Mouse (Mus musculus) C2C12 (cell line): ENCODE results near the gene Cit. TPM values are rescaled to one million over a fixed set of nuclear protein-coding genes. Genes with fewer than 3 reads are reported as not detected.

Experiments
- H3K27me3 ChIP-seq: one replicate; pipeline ENCODE4 v1.6.1; 2011; ENCODE audit not compliant: control insufficient read depth, insufficient read depth, insufficient read length
- H3K36me3 ChIP-seq: one replicate; pipeline ENCODE4 v1.6.1; 2011; ENCODE audit not compliant: control insufficient read depth, insufficient read depth
- H3K4me3 ChIP-seq: one replicate; pipeline ENCODE4 v1.5.1; 2011; ENCODE audit warnings: mild to moderate bottlenecking, control low read depth; ENCODE audit not compliant: poor library complexity, insufficient read depth, severe bottlenecking
- H3K79me2 ChIP-seq: one replicate; pipeline ENCODE4 v1.6.1; 2011; ENCODE audit not compliant: control insufficient read depth, insufficient read depth
- H3K79me3 ChIP-seq: one replicate; pipeline ENCODE4 v1.6.1; 2011; ENCODE audit warnings: low read depth, control low read depth
- H3ac ChIP-seq: one replicate; pipeline ENCODE3; 2011; ENCODE audit warnings: low read depth; ENCODE audit not compliant: control insufficient read depth, insufficient read length
- CEBPB ChIP-seq: IDR thresholded peaks from one replicate; pipeline ENCODE4 v1.6.1; 2011; ENCODE audit warnings: low read depth, mild to moderate bottlenecking, control low read depth, moderate library complexity
- CTCF ChIP-seq: IDR thresholded peaks from one replicate; pipeline ENCODE4 v1.5.1; 2011; ENCODE audit not compliant: control insufficient read depth, insufficient read depth, insufficient read length
- FOSL1 ChIP-seq: IDR thresholded peaks from one replicate; pipeline ENCODE4 v1.8.0; 2011; ENCODE audit warnings: mild to moderate bottlenecking, low read length; ENCODE audit not compliant: poor library complexity, insufficient read depth, severe bottlenecking
- MAX ChIP-seq: IDR thresholded peaks from one replicate; pipeline ENCODE4 v1.6.1; 2011; ENCODE audit warnings: mild to moderate bottlenecking, control low read depth
- MYOD1 ChIP-seq: IDR thresholded peaks from one replicate; pipeline ENCODE4 v1.6.1; 2011; ENCODE audit warnings: low read depth; ENCODE audit not compliant: control insufficient read depth, insufficient read length
- MYOG ChIP-seq: IDR thresholded peaks from one replicate; pipeline ENCODE4 v1.6.1; 2011; ENCODE audit not compliant: control insufficient read depth, insufficient read length; ENCODE audit errors: extremely low read depth
- USF1 ChIP-seq: IDR thresholded peaks from one replicate; pipeline ENCODE4 v1.6.1; 2011; ENCODE audit warnings: low read depth, mild to moderate bottlenecking, control low read depth, moderate library complexity
- polyA plus RNA-seq: library from polyadenylated mRNA; unstranded; fragments of >200 nt; fragmentation: generic; extraction: Trizol; gene quantifications from one replicate; pipeline ENCODE4 v1.2.1, GENCODE M21; 2012; ENCODE audit warnings: missing spikeins

Cit gene
- polyA plus RNA-seq, 1 experiment = 19.9 TPM

- no peak overlapping the region for H3ac ChIP-seq
- H3K27me3 ChIP-seq = no peaks in the 10 kb centered on the region
- H3K36me3 ChIP-seq = peaks cover 76% of the 10 kb centered on the region
- H3K79me2 ChIP-seq = no peaks in the 10 kb centered on the region
- no peaks in the 10 kb centered on the region for H3K79me3 ChIP-seq
- TF ChIP-seq USF1 (no peak), FOSL1 (no peak), MAX (no peak), CTCF (no peak), CEBPB (no peak), MYOD1 (no peak), MYOG (no peak)
- H3K4me3 ChIP-seq = no peak overlapping the region
Measured at GRCm38 (mm10) chr5:115938999-115939398, 93.9 kb downstream of the Cit start.

- no peak overlapping the region for H3ac ChIP-seq
- H3K36me3 ChIP-seq = peaks cover 83% of the 10 kb centered on the region
- TF ChIP-seq USF1 (no peak), MYOD1 (no peak), CTCF (no peak)
Measured at GRCm38 (mm10) chr5:115942389-115942788, 97.3 kb downstream of the Cit start.

GRCm38 (mm10) chr5:115944791-115945490 is 99.9 kb downstream of the Cit start:
- Histone ChIP-seq H3ac (no peak overlapping the region), H3K36me3 (peaks cover 75% of the 10 kb centered on the region)

More at GRCm38 (mm10) chr5:115942389-115942788, 97.3 kb downstream of the Cit start:
- Histone ChIP-seq H3K27me3 (no peaks in the 10 kb centered on the region), H3K79me3 (no peaks in the 10 kb centered on the region), H3K4me3 (no peak overlapping the region), H3K79me2 (no peaks in the 10 kb centered on the region)

GRCm38 (mm10) chr5:115947622-115948353 is 102.7 kb downstream of the Cit start:
- Histone ChIP-seq H3K27me3 (no peaks in the 10 kb centered on the region), H3ac (no peak overlapping the region), H3K4me3 (no peak overlapping the region), H3K36me3 (peaks cover 75% of the 10 kb centered on the region), H3K79me2 (no peaks in the 10 kb centered on the region), H3K79me3 (no peaks in the 10 kb centered on the region)
- TF ChIP-seq CEBPB = no peak
- TF ChIP-seq MAX = no peak
- TF ChIP-seq MYOD1 = no peak
- no peak for TF ChIP-seq FOSL1
- no peak for TF ChIP-seq USF1

More at GRCm38 (mm10) chr5:115944791-115945490, 99.9 kb downstream of the Cit start:
- no peaks in the 10 kb centered on the region for H3K79me2 ChIP-seq
- TF ChIP-seq MAX (no peak), FOSL1 (no peak), MYOG (no peak), USF1 (no peak), CTCF (no peak), MYOD1 (no peak)
- H3K79me3 ChIP-seq = no peaks in the 10 kb centered on the region
- H3K27me3 ChIP-seq = no peaks in the 10 kb centered on the region
- H3K4me3 ChIP-seq = no peak overlapping the region

GRCm38 (mm10) chr5:115950936-115951335 is 105.9 kb downstream of the Cit start:
- Histone ChIP-seq H3K4me3 (no peak overlapping the region), H3ac (no peak overlapping the region), H3K79me3 (no peaks in the 10 kb centered on the region), H3K27me3 (no peaks in the 10 kb centered on the region), H3K79me2 (no peaks in the 10 kb centered on the region), H3K36me3 (peaks cover 80% of the 10 kb centered on the region)
- TF ChIP-seq MYOG (no peak), FOSL1 (no peak), CEBPB (no peak), CTCF (no peak), MAX (no peak), USF1 (no peak), MYOD1 (no peak)
